Mouse (Mus musculus) spleen, postnatal 10 days (tissue): Measurements from ENCODE around the gene Mta3.

ENCODE experiments used
- DNase-seq, 2 experiments: peaks; one replicate each; pipeline ENCODE4 v3.0.0; 2021 to 2022; ENCODE audit warnings: low spot score in 2 of 2

The Mta3 gene

GRCm38 (mm10) chr17:83809197-83809829 lies 103.3 kb downstream of the Mta3 start:
- peak in 1 of 2 experiments; percentile 62 for DNase-seq

GRCm38 (mm10) chr17:83810285-83810684 lies 104.3 kb downstream of the Mta3 start:
- peak in 1 of 2 experiments; percentile 53 for DNase-seq

GRCm38 (mm10) chr17:83812200-83812944 lies 106.4 kb downstream of the Mta3 start:
- no peak for DNase-seq

GRCm38 (mm10) chr17:83813050-83813449 lies 107.1 kb downstream of the Mta3 start:
- DNase-seq, result no peak

- no peak for DNase-seq
Measured at GRCm38 (mm10) chr17:83816996-83817395, 111.0 kb downstream of the Mta3 start.

GRCm38 (mm10) chr17:83819503-83819902 lies 113.5 kb downstream of the Mta3 start:
- peak in 1 of 2 experiments; percentile 17 for DNase-seq

GRCm38 (mm10) chr17:83820701-83821100 lies 114.7 kb downstream of the Mta3 start:
- peak in 1 of 2 experiments; percentile 33 for DNase-seq

GRCm38 (mm10) chr17:83821876-83822275 lies 115.9 kb downstream of the Mta3 start:
- DNase-seq, result peak in 1 of 2 experiments; percentile 56

GRCm38 (mm10) chr17:83823835-83824234 lies 117.9 kb downstream of the Mta3 start:
- no peak for DNase-seq

GRCm38 (mm10) chr17:83829356-83829755 lies 123.4 kb downstream of the Mta3 start:
- DNase-seq, result no peak

- no peak for DNase-seq
Measured at GRCm38 (mm10) chr17:83830616-83831292, 124.8 kb downstream of the Mta3 start.

- no peak for DNase-seq
Measured at GRCm38 (mm10) chr17:83834120-83834519, 128.2 kb downstream of the Mta3 start.

GRCm38 (mm10) chr17:83836048-83836447 lies 130.1 kb downstream of the Mta3 start:
- no peak for DNase-seq

- DNase-seq, result no peak
Measured at GRCm38 (mm10) chr17:83837659-83838190, 131.8 kb downstream of the Mta3 start.

- DNase-seq, result no peak
Measured at GRCm38 (mm10) chr17:83839132-83839531, 133.2 kb downstream of the Mta3 start.

GRCm38 (mm10) chr17:83841011-83841410 lies 135.0 kb downstream of the Mta3 start:
- DNase-seq, result no peak

- DNase-seq, result no peak
Measured at GRCm38 (mm10) chr17:83843780-83844179, 137.8 kb downstream of the Mta3 start.

- no peak for DNase-seq
Measured at GRCm38 (mm10) chr17:83845538-83845937, 139.6 kb downstream of the Mta3 start.

- peak; percentile 48 to 75 for DNase-seq
Measured at GRCm38 (mm10) chr17:83846301-83847021, 140.5 kb downstream of the Mta3 start.

- peak in 1 of 2 experiments; percentile 23 for DNase-seq
Measured at GRCm38 (mm10) chr17:83847100-83847499, 141.1 kb downstream of the Mta3 start.

GRCm38 (mm10) chr17:83847815-83848214 lies 141.9 kb downstream of the Mta3 start, which contains the start of gene Haao:
TSS of gene Haao (minus strand) at chr17:83847963.
- peak; percentile 31 to 66 for DNase-seq

GRCm38 (mm10) chr17:83848482-83848881 lies 142.5 kb downstream of the Mta3 start:
- DNase-seq, result no peak
